Mouse (Mus musculus): ENCODE results near the gene Grm4. TPM values are rescaled to one million over a fixed set of nuclear protein-coding genes. Genes with fewer than 3 reads are reported as not detected.

Gene Grm4
- under 1 TPM; 0.11 to 0.44 TPM for total RNA-seq (2021)

- intact Hi-C loops (cut with DNase I) = loop anchor here (2.0 to 10.0 kb wide), 3 partner anchors 264 to 487 kb away; no protein-coding TSS in a partner anchor
- no peak for DNase-seq (ENCODE audit: low spot score)
Measured at GRCm38 (mm10) chr17:27521303-27521702, at the start of gene Grm4. Grm4 (minus strand) TSS chr17:27521403.

GRCm38 (mm10) chr17:27568228-27568627 lies 47.0 kb upstream of the Grm4 start:
- intact Hi-C loops (cut with DNase I) = loop anchor here (10.0 kb wide), 1 partner anchor 197 kb away; no protein-coding TSS in a partner anchor

GRCm38 (mm10) chr17:27565942-27566267 lies 44.7 kb upstream of the Grm4 start:
- intact Hi-C loops (cut with DNase I) = loop anchor here (1.0 to 10.0 kb wide), 4 partner anchors 21 to 199 kb away; no protein-coding TSS in a partner anchor
- no peak for DNase-seq (ENCODE audit: low spot score)

More at GRCm38 (mm10) chr17:27568228-27568627, 47.0 kb upstream of the Grm4 start:
- DNase-seq (ENCODE audit: low spot score) = no peak

- DNase-seq (ENCODE audit: low spot score) = peak; percentile 91
- intact Hi-C loops (cut with DNase I) = loop anchor here (1.0 to 10.0 kb wide), 3 partner anchors 31 to 199 kb away; no protein-coding TSS in a partner anchor
Measured at GRCm38 (mm10) chr17:27565163-27565941, 44.1 kb upstream of the Grm4 start, which contains the start of gene AI413582. AI413582 (minus strand) TSS chr17:27565756.

- intact Hi-C loops (cut with DNase I) = loop anchor here (1.0 to 10.0 kb wide), 3 partner anchors 30 to 200 kb away; no protein-coding TSS in a partner anchor
- no peak for DNase-seq (ENCODE audit: low spot score)
Measured at GRCm38 (mm10) chr17:27564391-27565162, 43.4 kb upstream of the Grm4 start.

- intact Hi-C loops (cut with DNase I) = loop anchor here (10.0 kb wide), 1 partner anchor 201 kb away; no protein-coding TSS in a partner anchor
- DNase-seq (ENCODE audit: low spot score) = no peak
Measured at GRCm38 (mm10) chr17:27563771-27564244, 42.6 kb upstream of the Grm4 start.

- DNase-seq (ENCODE audit: low spot score) = no peak
- intact Hi-C loops (cut with DNase I) = loop anchor here (10.0 kb wide), 1 partner anchor 203 kb away; no protein-coding TSS in a partner anchor
Measured at GRCm38 (mm10) chr17:27561809-27562526, 40.8 kb upstream of the Grm4 start.

- DNase-seq (ENCODE audit: low spot score) = no peak
- intact Hi-C loops (cut with DNase I) = loop anchor here (10.0 kb wide), 1 partner anchor 204 kb away; no protein-coding TSS in a partner anchor
Measured at GRCm38 (mm10) chr17:27560926-27561480, 39.8 kb upstream of the Grm4 start.

GRCm38 (mm10) chr17:27559596-27559995 lies 38.4 kb upstream of the Grm4 start:
- DNase-seq (ENCODE audit: low spot score) = no peak
- intact Hi-C loops (cut with DNase I) = no loop called here

- intact Hi-C loops (cut with DNase I) = no loop called here
- DNase-seq (ENCODE audit: low spot score) = no peak
Measured at GRCm38 (mm10) chr17:27558845-27559244, 37.6 kb upstream of the Grm4 start.

GRCm38 (mm10) chr17:27557927-27558661 lies 36.9 kb upstream of the Grm4 start:
- DNase-seq (ENCODE audit: low spot score) = no peak
- intact Hi-C loops (cut with DNase I) = no loop called here

GRCm38 (mm10) chr17:27557181-27557926 lies 36.2 kb upstream of the Grm4 start:
- intact Hi-C loops (cut with DNase I) = no loop called here
- DNase-seq (ENCODE audit: low spot score) = no peak

- DNase-seq (ENCODE audit: low spot score) = peak; percentile 67
- intact Hi-C loops (cut with DNase I) = no loop called here
Measured at GRCm38 (mm10) chr17:27556315-27557011, 35.3 kb upstream of the Grm4 start, which contains the start of gene Hmga1. Hmga1 (plus strand) TSS chr17:27556497.

- DNase-seq (ENCODE audit: low spot score) = peak; percentile 29
- intact Hi-C loops (cut with DNase I) = no loop called here
Measured at GRCm38 (mm10) chr17:27555512-27556172, 34.4 kb upstream of the Grm4 start.

GRCm38 (mm10) chr17:27555075-27555511 lies 33.9 kb upstream of the Grm4 start:
- intact Hi-C loops (cut with DNase I) = no loop called here
- no peak for DNase-seq (ENCODE audit: low spot score)

GRCm38 (mm10) chr17:27554062-27554960 lies 33.1 kb upstream of the Grm4 start:
- intact Hi-C loops (cut with DNase I) = no loop called here
- no peak for DNase-seq (ENCODE audit: low spot score)
